Mouse (Mus musculus) yolk sac, embryonic 10.5 days (tissue): ENCODE data around the gene Vps37b.
A peak's percentile ranks its signal among the peaks of the same experiment; 100 is the strongest.

Experiments
- DNase-seq: peaks from one replicate; pipeline ENCODE4 v3.0.0-alpha.2; 2017; ENCODE audit warnings: low spot score

Gene Vps37b

GRCm38 (mm10) chr5:123979221-123979979 lies 52.7 kb downstream of the Vps37b start:
- DNase-seq: no peak

- DNase-seq: no peak
Observed at GRCm38 (mm10) chr5:123978131-123978530, 53.9 kb downstream of the Vps37b start.

- DNase-seq: peak; percentile 89
Observed at GRCm38 (mm10) chr5:123977231-123977630, 54.8 kb downstream of the Vps37b start.

- DNase-seq: peak; percentile 64
Observed at GRCm38 (mm10) chr5:123975668-123976180, 56.3 kb downstream of the Vps37b start.

- no peak for DNase-seq
Observed at GRCm38 (mm10) chr5:123974616-123975111, 57.4 kb downstream of the Vps37b start.

- DNase-seq: no peak
Observed at GRCm38 (mm10) chr5:123974179-123974485, 57.9 kb downstream of the Vps37b start.

GRCm38 (mm10) chr5:123973299-123974178 lies 58.5 kb downstream of the Vps37b start, which contains the start of gene Hip1r:
TSS of gene Hip1r (plus strand) at chr5:123973628.
- DNase-seq: peak; percentile 83

- no peak for DNase-seq
Observed at GRCm38 (mm10) chr5:123972453-123972852, 59.6 kb downstream of the Vps37b start.

- no peak for DNase-seq
Observed at GRCm38 (mm10) chr5:123970576-123970975, 61.5 kb downstream of the Vps37b start.

- no peak for DNase-seq
Observed at GRCm38 (mm10) chr5:123969216-123969615, 62.9 kb downstream of the Vps37b start.

- no peak for DNase-seq
Observed at GRCm38 (mm10) chr5:123968468-123968867, 63.6 kb downstream of the Vps37b start.

- DNase-seq: no peak
Observed at GRCm38 (mm10) chr5:123966759-123967158, 65.3 kb downstream of the Vps37b start.

- DNase-seq: no peak
Observed at GRCm38 (mm10) chr5:123964208-123964607, 67.9 kb downstream of the Vps37b start.

- no peak for DNase-seq
Observed at GRCm38 (mm10) chr5:123961046-123961445, 71.0 kb downstream of the Vps37b start.

- no peak for DNase-seq
Observed at GRCm38 (mm10) chr5:123960129-123960528, 71.9 kb downstream of the Vps37b start.

GRCm38 (mm10) chr5:123959018-123959417 lies 73.1 kb downstream of the Vps37b start:
- DNase-seq: no peak

GRCm38 (mm10) chr5:123957213-123957612 lies 74.9 kb downstream of the Vps37b start:
- no peak for DNase-seq
